Mouse (Mus musculus) lung, embryonic 16.5 days (tissue): ENCODE data around the gene Hadhb. TPM values are rescaled to one million over a fixed set of nuclear protein-coding genes. Genes with fewer than 3 reads are reported as not detected.

Experiments used
- ATAC-seq: fragments of 200-750 bp; cut with Nextera tagmentation; 2 replicates; pipeline ENCODE4 v1.8.0; 2017; ENCODE audit warnings: low read depth, mild to moderate bottlenecking, moderate library complexity
- H3K27ac ChIP-seq: fragments of 300-500 bp; sonication (generic); 2 replicates; pipeline ENCODE4 v1.5.1; 2014; ENCODE audit warnings: mild to moderate bottlenecking, control low read depth, low read length
- H3K27me3 ChIP-seq: fragments of 300-500 bp; sonication (generic); 2 replicates; pipeline ENCODE4 v1.6.1; 2014; ENCODE audit warnings: low read depth, low read length, mixed read lengths; ENCODE audit not compliant: control insufficient read depth, insufficient read depth
- H3K36me3 ChIP-seq: fragments of 300-500 bp; sonication (generic); 2 replicates; pipeline ENCODE4 v1.6.1; 2014; ENCODE audit warnings: low read length; ENCODE audit not compliant: control insufficient read depth, insufficient read depth
- H3K4me1 ChIP-seq: fragments of 300-500 bp; sonication (generic); replicated peaks from 2 replicates; pipeline ENCODE4 v1.6.1; 2014; ENCODE audit warnings: low read length, mixed read lengths; ENCODE audit not compliant: control insufficient read depth, insufficient read depth
- H3K4me2 ChIP-seq: fragments of 300-500 bp; sonication (generic); 2 replicates; pipeline ENCODE4 v1.6.1; 2014; ENCODE audit warnings: low read depth, low read length, control low read depth
- H3K4me3 ChIP-seq: fragments of 300-500 bp; sonication (generic); 2 replicates; pipeline ENCODE4 v1.5.1; 2014; ENCODE audit warnings: mild to moderate bottlenecking, low read length, control low read depth
- H3K9ac ChIP-seq: fragments of 300-500 bp; sonication (generic); 2 replicates; pipeline ENCODE4 v1.6.1; 2014; ENCODE audit warnings: low read length, control low read depth
- H3K9me3 ChIP-seq: fragments of 300-500 bp; sonication (generic); 2 replicates; pipeline ENCODE4 v1.6.1; 2016; ENCODE audit warnings: low read length; ENCODE audit not compliant: control insufficient read depth
- WGBS: fragments of 180-500 bp; shearing (Covaris S2); extraction: QIAGEN DNeasy Blood & Tissue Kit; methylation state at CpG from one replicate; pipeline ENCODE4 v1.1.7; 2014; 5-methylcytosine and 5-hydroxymethylcytosine counted together
- microRNA counts: library from miRNA; unstranded; fragments of <30 nt; microRNA quantifications from one replicate; lab custom pipeline; 2016
- microRNA-seq: library from miRNA; unstranded; fragments of <30 nt; microRNA quantifications from one replicate; pipeline ENCODE4, GENCODE M21; 2016
- polyA plus RNA-seq: library from polyadenylated mRNA; unstranded; fragments of >200 nt; fragmentation: Nextera tagmentation; extraction: Ambion mirVana; gene quantifications from 2 replicates; pipeline ENCODE4 v1.2.1, GENCODE M21; 2015

The Hadhb gene
- polyA plus RNA-seq, 1 experiment from 2014 or later, result 128 TPM

DNA sequence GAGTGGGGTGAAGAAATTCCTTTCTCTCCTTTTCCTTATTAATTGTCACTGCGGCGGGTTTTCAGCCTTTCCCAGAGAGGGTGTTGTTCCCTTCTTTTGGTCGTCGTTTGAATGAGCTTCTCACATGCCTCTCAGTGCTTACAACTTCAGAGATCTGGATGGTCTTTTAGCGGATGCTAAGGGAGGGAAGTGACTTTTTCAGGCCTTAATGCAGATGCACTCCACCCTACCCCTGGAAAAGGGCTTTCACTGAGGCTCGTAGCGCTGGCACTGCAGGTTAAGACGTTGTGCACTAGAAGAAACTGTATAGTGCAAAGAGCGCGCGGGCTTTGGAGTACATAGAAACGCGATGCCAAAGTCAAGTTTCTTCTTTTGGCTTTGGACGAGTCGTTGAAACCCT lies 78.0 kb downstream of the Hadhb start:
- ATAC-seq, result 0 out of 2 replicates have a peak, but pooled peaks have one; percentile 2
- Histone ChIP-seq H3K9ac (peak overlapping the region; percentile 86), H3K4me2 (peak overlapping the region; percentile 89), H3K4me3 (peak overlapping the region; percentile 85), H3K9me3 (no peaks in the 10 kb centered on the region), H3K4me1 (peaks cover 21% of the 10 kb centered on the region), H3K27me3 (no peaks in the 10 kb centered on the region), H3K36me3 (no peaks in the 10 kb centered on the region), H3K27ac (peak overlapping the region; percentile 73)
- 4% methylated on average over 15 of the region's 15 CpGs for WGBS

DNA sequence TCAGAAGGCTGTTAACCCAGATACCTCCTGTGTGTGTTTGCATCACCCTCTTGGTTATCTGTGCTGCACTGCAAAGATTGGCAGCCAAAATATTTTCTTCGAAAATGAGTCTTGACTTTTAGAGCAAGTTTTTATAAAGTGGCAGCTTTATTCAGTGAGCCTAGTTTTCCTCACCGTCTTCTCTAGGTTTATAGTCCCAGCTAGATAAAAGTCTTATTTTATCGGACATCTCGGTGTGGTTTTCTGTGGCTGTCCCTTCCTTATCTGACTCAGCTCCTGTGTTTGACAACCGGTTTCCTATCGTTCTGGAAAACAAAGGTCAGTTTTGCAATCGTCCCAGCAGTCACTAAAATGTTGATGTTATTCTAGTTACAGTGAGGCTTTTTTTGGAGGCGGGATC lies 78.9 kb downstream of the Hadhb start:
- Histone ChIP-seq H3K36me3 (no peaks in the 10 kb centered on the region), H3K27me3 (no peaks in the 10 kb centered on the region), H3K4me2 (peak overlapping the region; percentile 89), H3K4me3 (peak overlapping the region; percentile 85; the same call in 1 of the 2 replicates), H3K9ac (peak overlapping the region; percentile 36), H3K27ac (no peak overlapping the region), H3K9me3 (no peaks in the 10 kb centered on the region), H3K4me1 (peaks cover 21% of the 10 kb centered on the region)
- 21% methylated on average over 8 of the region's 8 CpGs for WGBS
- no peak for ATAC-seq

MicroRNAs within 50 kb of the gene (microRNA counts, 519-probe panel; counts per million panel counts)
- microRNA mmu-miR-1960 (lab: Ali Mortazavi, UCI), result 1,436 counts per million, percentile 18 among the panel's probes with 10 or more counts

Small RNA genes within 50 kb of the gene (microRNA-seq; reads per million reads assigned to microRNA genes)
- 0.79 reads per million for gene Mir1960

Other genes with a start within 250 kb of the Hadhb start
- gene Il6, start 142.1 kb upstream of the Hadhb start, polyA plus RNA-seq, result 0.24 and 0.53 TPM in 2 replicates
- gene Tyms, start 81.6 kb upstream of the Hadhb start, polyA plus RNA-seq, result 270 and 275 TPM in 2 replicates
- gene Garem2, start 50.1 kb upstream of the Hadhb start, polyA plus RNA-seq, result 0.09 and 0.10 TPM in 2 replicates
- gene 3110082J24Rik, start 49.2 kb upstream of the Hadhb start, polyA plus RNA-seq, result not detected in 2 replicates
- 142 and 163 TPM in 2 replicates for gene Hadha, start 86 bp upstream of the Hadhb start, polyA plus RNA-seq
- gene Adgrf3, start 50.5 kb downstream of the Hadhb start, polyA plus RNA-seq, result 0.11 and 0.25 TPM in 2 replicates
- 15.1 and 19.4 TPM in 2 replicates for gene Selenoi, start 77.3 kb downstream of the Hadhb start, polyA plus RNA-seq
- 4.8 and 5.8 TPM in 2 replicates for gene Drc1, start 126.1 kb downstream of the Hadhb start, polyA plus RNA-seq